Mouse (Mus musculus): ENCODE data around the gene Mgat4d. TPM values are rescaled to one million over a fixed set of nuclear protein-coding genes. Genes with fewer than 3 reads are reported as not detected.

Mgat4d gene
- total RNA-seq, 2 experiments from 2014 or later = not detected

- ATAC-seq (replicated peaks; ENCODE audit: poor library complexity) = no peak
Observed at GRCm38 (mm10) chr8:83390006-83390701, 41.9 kb downstream of the Mgat4d start.

GRCm38 (mm10) chr8:83392521-83392920 is 44.2 kb downstream of the Mgat4d start:
- no peak for ATAC-seq (replicated peaks; ENCODE audit: poor library complexity)

DNA sequence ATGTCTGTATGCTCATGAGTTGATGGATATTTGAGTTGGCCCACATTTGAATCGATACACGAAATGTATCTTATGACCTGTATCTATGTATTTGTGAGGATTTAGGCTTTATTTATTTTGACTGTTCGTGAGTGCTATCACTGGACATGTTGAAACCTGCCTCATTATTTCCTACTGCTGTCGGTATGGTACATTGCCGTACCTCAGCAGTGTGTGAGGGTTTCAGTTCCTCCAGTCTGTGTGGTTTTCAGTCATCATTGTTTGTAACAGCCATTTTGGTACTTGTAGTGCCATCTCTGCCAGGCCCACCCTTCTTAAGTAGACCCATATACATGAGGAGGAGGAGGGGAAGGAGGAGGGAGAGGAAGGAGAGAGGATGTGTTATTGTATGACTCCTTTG is 46.1 kb downstream of the Mgat4d start:
- no peak for ATAC-seq (replicated peaks; ENCODE audit: poor library complexity)

GRCm38 (mm10) chr8:83396680-83397079 is 48.4 kb downstream of the Mgat4d start:
- ATAC-seq (replicated peaks; ENCODE audit: poor library complexity) = no peak

- no peak for ATAC-seq (replicated peaks; ENCODE audit: poor library complexity)
Observed at GRCm38 (mm10) chr8:83397726-83398125, 49.5 kb downstream of the Mgat4d start.

GRCm38 (mm10) chr8:83405548-83405947 is 57.3 kb downstream of the Mgat4d start:
- peak; percentile 74 for ATAC-seq (replicated peaks; ENCODE audit: poor library complexity)

DNA sequence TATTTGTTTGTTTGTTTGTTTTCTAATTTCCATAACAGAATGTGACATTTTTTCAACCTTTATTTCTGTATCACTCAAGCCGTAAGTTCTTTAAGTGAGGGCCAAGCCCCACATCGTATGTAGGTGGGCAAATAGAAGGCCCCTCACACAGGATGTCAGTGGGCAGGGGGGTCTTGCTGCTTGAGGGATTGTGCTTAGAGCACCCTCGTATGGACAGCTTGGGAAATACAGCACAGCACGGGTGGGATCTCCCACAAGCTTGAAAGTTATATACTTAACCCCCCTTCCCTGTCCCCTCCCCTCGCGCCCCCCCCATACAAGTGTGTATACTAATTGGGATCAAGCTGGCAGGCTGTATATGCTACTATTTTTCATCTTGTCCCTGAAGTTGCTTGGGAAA is 58.6 kb downstream of the Mgat4d start:
- ATAC-seq (replicated peaks; ENCODE audit: poor library complexity) = 0 out of 2 replicates have a peak, but pooled peaks have one; percentile 39

DNA sequence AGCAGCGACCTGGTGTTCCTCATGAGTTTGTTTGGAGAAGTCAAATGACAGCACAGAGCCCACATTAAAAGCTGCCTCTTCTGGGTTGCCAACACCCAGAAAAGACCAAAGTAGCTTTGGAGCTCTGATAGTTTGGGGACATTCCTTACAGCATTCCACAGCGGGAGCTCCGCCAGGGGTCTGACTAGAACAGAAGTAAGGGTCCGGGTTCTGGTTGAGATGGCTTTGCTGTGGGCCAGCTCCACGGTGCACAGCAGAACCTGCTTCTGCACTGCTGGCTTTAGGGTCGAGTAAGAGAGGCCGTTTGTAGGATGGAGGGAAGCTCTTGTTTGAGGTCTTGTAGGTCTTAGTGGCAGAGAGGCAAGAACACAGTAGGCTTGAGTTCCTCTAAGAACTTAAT is 60.2 kb downstream of the Mgat4d start:
- no peak for ATAC-seq (replicated peaks; ENCODE audit: poor library complexity)

DNA sequence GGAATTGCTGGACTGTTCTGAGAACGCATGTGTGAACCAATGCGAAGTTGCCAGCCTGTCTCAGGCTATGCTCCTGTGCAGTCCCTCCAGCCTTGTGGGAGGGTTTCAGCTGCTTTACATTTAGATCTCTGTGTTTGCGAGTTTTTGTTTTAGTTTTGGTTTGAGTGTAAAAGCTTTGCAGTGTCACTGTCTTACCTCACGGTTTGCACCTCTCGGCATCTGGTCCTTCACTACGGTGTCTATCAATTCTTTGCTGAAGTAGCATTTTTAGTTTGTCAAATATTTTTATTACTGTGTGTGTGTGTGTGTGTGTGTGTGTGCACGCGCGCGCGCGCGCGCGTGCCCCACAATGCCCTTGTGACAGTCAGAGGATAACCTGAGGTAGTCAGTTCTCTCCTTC is 68.6 kb downstream of the Mgat4d start:
- no peak for ATAC-seq (replicated peaks; ENCODE audit: poor library complexity)

DNA sequence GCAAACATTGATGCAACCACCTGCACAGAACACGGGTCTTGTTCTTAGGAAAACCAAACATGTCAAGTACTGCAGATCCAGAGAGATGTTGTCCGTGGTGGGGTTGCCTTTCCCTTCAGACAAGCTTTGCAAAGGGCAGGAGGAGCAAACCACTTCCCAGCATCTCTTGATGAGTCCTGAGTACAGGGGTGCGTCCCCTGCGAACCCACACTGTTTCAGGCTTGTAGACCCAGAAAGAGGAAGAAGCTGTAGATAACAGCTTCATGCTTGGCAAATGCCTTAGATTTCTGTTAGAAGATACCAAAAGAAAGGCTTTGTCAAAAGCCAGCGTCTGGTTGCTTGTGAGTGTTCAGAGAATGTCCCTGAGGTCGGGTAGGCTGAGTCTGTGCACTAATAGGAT is 69.7 kb downstream of the Mgat4d start:
- peak; percentile 58 for ATAC-seq (replicated peaks; ENCODE audit: poor library complexity)

GRCm38 (mm10) chr8:83418805-83419516 is 70.7 kb downstream of the Mgat4d start:
- no peak for ATAC-seq (replicated peaks; ENCODE audit: poor library complexity)

GRCm38 (mm10) chr8:83421354-83421753 is 73.1 kb downstream of the Mgat4d start:
- ATAC-seq (replicated peaks; ENCODE audit: poor library complexity) = no peak

- peak; percentile 96 for ATAC-seq (replicated peaks; ENCODE audit: poor library complexity)
Observed at GRCm38 (mm10) chr8:83423032-83423825, 75.0 kb downstream of the Mgat4d start.

GRCm38 (mm10) chr8:83425202-83425601 is 76.9 kb downstream of the Mgat4d start:
- no peak for ATAC-seq (replicated peaks; ENCODE audit: poor library complexity)

DNA sequence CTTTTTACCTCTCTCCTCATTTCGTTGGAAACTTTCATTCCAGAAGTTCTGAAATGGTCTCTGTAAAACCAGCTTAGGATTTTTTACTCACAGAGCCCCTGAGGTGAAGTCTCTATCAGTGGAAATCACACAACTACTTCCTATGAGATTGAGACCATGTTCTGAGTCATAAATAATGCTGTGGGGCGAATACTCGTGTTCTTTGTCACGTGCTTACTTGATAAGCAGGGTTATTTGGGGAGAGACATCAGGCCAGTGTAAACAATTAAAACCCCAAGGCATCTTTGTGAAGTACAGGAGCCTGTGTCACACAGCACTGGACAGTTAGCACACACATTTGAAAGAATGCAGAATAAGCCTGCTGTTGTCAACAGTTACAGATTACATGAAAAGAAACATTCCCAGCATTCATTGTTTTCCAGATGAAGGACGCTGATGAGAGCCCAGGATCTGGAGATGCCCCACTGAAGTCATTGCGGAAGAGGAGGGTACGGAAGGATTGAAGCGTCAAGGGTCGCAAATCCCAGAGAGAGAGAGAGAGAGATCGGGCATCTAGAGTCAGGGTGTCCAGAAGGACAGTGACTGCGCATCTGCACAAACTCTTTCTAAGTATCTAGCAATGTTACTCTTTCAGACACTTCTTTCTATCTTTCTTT is 78.0 kb downstream of the Mgat4d start:
- ATAC-seq (replicated peaks; ENCODE audit: poor library complexity) = no peak

GRCm38 (mm10) chr8:83426949-83427348 is 78.7 kb downstream of the Mgat4d start:
- ATAC-seq (replicated peaks; ENCODE audit: poor library complexity) = no peak

DNA sequence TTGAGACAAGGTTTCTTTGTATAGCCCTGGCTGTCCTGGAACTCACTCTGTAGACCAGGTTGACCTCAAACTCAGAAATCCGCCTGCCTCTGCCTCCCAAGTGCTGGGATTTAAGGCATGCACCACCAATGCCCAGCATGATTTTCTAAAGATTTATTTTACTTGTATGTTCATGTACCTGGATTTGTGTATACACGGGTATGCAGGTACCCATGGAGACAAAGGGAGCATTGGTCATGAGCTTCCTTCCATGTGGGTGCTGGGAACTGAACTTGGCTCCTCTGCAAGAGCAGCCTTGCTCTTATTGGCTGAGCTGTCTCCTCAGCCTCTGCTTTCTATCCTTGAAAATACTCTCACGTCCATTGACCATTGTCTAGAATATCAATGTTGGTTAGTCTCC is 80.3 kb downstream of the Mgat4d start:
- ATAC-seq (replicated peaks; ENCODE audit: poor library complexity) = peak; percentile 3; the same call in 1 of the 2 replicates

DNA sequence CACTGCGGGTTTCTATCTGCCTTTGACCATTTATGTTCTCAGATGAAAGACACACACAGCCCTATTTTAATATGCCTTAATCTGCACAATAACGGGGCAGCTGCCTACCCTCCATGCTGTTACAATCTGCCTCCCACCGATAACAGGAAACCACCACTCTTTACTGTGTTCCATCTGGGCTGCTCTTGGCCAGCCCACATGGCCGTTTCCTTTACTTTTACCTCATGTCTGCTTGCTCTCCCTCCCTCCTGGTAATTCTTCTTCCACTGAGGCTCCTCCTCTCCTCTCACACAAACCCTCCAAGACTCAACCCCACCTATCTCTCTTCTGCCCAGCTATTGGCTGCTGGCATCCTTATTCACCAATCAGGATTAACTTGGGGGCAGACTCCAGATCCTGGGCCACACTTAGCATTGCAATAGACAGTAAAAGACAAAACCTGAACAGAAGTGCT is 80.8 kb downstream of the Mgat4d start:
- peak; percentile 95 for ATAC-seq (replicated peaks; ENCODE audit: poor library complexity)
